Mouse (Mus musculus) macrophage (primary cell): ENCODE measurements around the gene Col8a2. TPM values are rescaled to one million over a fixed set of nuclear protein-coding genes. Genes with fewer than 3 reads are reported as not detected.

ENCODE experiments used
- H3K27ac ChIP-seq: fragments of 350-480 bp; formaldehyde crosslinking; 2 replicates; pipeline ENCODE4 v1.9.0; 2021
- H3K36me3 ChIP-seq: fragments of 350-480 bp; formaldehyde crosslinking; 2 replicates; pipeline ENCODE4 v1.9.0; 2021; ENCODE audit errors: inconsistent target
- H3K4me3 ChIP-seq: fragments of 350-480 bp; formaldehyde crosslinking; 2 replicates; pipeline ENCODE4 v1.9.0; 2021; ENCODE audit errors: inconsistent target
- H3K79me2 ChIP-seq: fragments of 350-480 bp; formaldehyde crosslinking; 2 replicates; pipeline ENCODE4 v1.9.0; 2021; ENCODE audit errors: inconsistent target
- WGBS: methylation state at CpG from one replicate; pipeline ENCODE4 v1.1.7; 2026; ENCODE audit warnings: inconsistent platforms; ENCODE audit not compliant: missing documents; 5-methylcytosine and 5-hydroxymethylcytosine counted together
- polyA plus RNA-seq: library from polyadenylated mRNA; stranded (reverse); fragments of 250-400 nt; gene quantifications from 3 replicates; pipeline ENCODE4 v1.2.4, GENCODE M21; 2018; ENCODE audit warnings: inconsistent platforms

The Col8a2 gene
- polyA plus RNA-seq, 1 experiment from 2014 or later = not detected

GRCm38 (mm10) chr4:126255113-126256001 is 31.2 kb upstream of the Col8a2 start:
- H3K79me2 ChIP-seq = peaks cover 68% of the 10 kb centered on the region
- under 1% methylated on average over 46 of the region's 50 CpGs for WGBS
- peak overlapping the region; percentile 75 for H3K4me3 ChIP-seq
- peak overlapping the region; percentile 77 for H3K27ac ChIP-seq
- no peaks in the 10 kb centered on the region for H3K36me3 ChIP-seq

GRCm38 (mm10) chr4:126256131-126256791 is 30.3 kb upstream of the Col8a2 start, which contains the start of gene Map7d1:
Gene Map7d1, minus strand, starts transcription at chr4:126256343.
- Histone ChIP-seq H3K27ac (peak within 1 kb of the TSS; percentile 99), H3K4me3 (peak within 1 kb of the TSS; percentile 75), H3K79me2 (peaks cover 59% of the 10 kb centered on the region), H3K36me3 (no peaks in the 10 kb centered on the region)
- WGBS = 0% methylated on average over 43 of the region's 59 CpGs

DNA sequence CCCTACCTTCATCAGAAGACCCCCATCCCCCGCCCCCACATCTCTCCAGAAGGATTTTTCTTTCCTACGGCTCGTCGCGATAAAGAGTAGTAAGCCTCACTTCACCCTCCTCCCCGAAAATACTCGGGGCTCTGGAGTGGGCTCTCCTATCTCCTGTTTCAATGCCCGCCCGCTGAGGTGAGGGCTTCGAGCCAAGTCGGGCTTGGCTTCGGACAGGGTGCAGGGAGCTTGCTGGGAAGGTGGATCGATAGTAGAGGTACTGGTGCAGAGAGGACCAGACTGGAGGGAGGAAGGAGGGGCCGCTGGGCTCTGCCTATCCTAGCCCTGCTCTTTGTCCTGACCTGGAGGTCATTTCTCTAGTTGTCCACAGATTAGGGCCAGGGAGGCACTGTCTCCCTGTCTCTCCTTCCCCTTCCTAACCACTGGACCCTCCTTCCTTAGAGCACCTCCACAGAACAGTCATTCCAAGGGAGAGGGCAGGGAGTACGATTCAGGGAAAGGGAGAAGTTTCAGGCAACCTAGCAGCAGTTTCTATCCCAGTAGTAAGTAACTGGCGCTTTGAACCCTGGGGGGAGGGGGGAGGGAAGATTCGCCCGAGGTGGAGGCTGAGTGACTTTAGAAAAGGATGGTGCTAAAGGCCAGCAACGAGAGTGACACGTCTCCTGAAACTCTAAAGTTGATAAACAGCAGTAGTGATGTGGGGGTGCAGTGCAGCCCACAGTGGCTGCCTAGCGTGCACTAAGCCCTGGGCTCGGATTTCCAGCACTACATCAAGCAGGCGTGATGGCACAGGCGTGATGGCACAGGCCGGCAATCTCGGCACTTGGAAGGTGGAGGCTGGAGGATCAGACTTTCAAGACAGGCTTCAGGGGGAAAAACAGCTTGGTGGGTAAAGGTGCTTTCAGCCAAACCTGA is 29.4 kb upstream of the Col8a2 start:
- 25% methylated on average over 26 of the region's 26 CpGs for WGBS
- Histone ChIP-seq H3K36me3 (no peaks in the 10 kb centered on the region), H3K79me2 (peaks cover 50% of the 10 kb centered on the region), H3K4me3 (peak overlapping the region; percentile 75), H3K27ac (peak overlapping the region; percentile 99)

DNA sequence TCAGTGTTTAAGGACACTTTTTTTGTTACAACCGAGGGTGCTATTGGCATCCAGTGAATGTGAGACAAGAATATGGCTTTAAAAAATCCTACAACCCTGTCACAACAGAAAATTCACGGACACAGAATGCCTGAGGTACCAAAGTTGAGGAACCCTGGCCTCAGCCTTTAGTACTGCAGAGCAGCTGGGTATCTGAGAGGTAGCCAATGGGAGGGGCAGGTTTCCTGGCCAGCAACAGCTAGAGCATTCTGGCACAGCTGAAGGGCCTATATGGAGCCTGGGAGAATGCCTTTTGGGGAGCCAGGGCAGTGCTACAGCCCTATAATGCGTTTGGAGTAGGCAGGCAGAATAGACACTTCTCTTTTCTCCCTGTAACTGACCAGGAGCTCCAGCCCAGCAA is 27.5 kb upstream of the Col8a2 start:
- no peak overlapping the region for H3K4me3 ChIP-seq
- peak overlapping the region; percentile 99 for H3K27ac ChIP-seq
- 25% methylated on average over 3 of the region's 3 CpGs for WGBS
- H3K79me2 ChIP-seq = peaks cover 50% of the 10 kb centered on the region
- H3K36me3 ChIP-seq = no peaks in the 10 kb centered on the region

GRCm38 (mm10) chr4:126259523-126260160 is 27.0 kb upstream of the Col8a2 start:
- Histone ChIP-seq H3K79me2 (peaks cover 50% of the 10 kb centered on the region), H3K4me3 (no peak overlapping the region; the same call in 1 of the 2 replicates), H3K36me3 (no peaks in the 10 kb centered on the region), H3K27ac (peak overlapping the region; percentile 99)
- WGBS = 2% methylated on average over 15 of the region's 15 CpGs

- WGBS = 4% methylated on average over 10 of the region's 10 CpGs
Measured at GRCm38 (mm10) chr4:126260520-126261201, 25.9 kb upstream of the Col8a2 start.

GRCm38 (mm10) chr4:126261266-126261665 is 25.3 kb upstream of the Col8a2 start:
- 65% methylated on average over 6 of the region's 6 CpGs for WGBS
- no peak overlapping the region for H3K4me3 ChIP-seq
- no peaks in the 10 kb centered on the region for H3K36me3 ChIP-seq
- H3K79me2 ChIP-seq = peaks cover 54% of the 10 kb centered on the region
- H3K27ac ChIP-seq = peak overlapping the region; percentile 99

More at GRCm38 (mm10) chr4:126260520-126261201, 25.9 kb upstream of the Col8a2 start:
- H3K27ac ChIP-seq = peak overlapping the region; percentile 99
- H3K79me2 ChIP-seq = peaks cover 50% of the 10 kb centered on the region
- peak overlapping the region; percentile 10; the same call in 1 of the 2 replicates for H3K4me3 ChIP-seq
- no peaks in the 10 kb centered on the region for H3K36me3 ChIP-seq

DNA sequence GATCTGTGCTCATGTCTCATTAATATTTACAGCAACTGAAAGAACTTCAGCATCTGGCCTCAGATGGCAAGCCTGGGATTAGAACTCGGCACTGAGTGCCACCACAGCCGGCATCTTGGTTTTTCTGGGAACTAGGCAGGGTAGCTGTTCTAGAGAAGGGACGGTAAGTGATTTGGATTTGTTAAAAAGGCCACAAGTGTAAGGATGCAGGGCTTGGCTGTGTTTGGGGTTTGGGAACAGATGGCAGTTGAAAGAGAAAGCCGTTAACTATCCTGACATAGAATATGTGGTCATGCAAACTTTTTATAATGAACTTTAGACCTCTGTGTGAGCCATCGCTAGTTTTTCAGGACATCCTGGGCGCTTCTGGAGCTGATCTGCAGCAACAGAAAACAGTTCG is 24.9 kb upstream of the Col8a2 start:
- peak overlapping the region; percentile 99 for H3K27ac ChIP-seq
- 43% methylated on average over 7 of the region's 7 CpGs for WGBS

DNA sequence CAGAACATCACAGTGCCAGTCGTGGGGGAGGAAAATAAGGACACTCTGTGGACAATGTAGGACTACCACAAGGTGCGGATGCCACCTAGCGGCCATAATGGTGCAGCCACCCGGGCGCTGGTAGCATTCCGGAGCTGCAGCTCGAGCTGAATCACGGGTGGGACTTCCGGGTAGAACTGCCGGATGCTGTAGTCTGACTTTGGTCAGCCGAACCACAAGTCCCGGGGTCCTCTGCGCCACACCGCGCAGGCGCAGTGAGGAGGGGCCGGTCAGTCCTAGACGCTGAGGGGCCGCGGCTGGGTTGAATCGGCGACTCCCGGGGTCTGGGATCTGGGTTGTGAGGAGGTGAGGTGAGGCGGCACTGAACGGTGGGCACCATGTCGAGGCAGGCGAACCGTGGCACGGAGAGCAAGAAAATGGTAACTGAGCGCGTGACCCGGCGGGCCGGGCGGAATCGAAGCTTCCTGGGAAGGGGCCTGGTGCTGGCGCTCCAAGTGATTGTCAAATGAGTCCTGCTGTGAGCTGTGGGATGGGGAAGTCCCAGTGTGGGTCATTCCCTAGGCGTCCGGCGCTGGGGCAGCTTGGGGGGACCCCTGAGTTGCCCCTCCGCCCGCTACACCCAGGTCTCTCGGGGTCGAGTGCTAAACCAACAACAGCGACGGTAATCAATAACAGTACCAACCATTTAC is 24.3 kb upstream of the Col8a2 start, which contains the start of gene Trappc3:
Gene Trappc3, plus strand, starts transcription at position 207 of the 689 bp plus-strand sequence.
- Histone ChIP-seq H3K4me3 (peak within 1 kb of the TSS; percentile 95), H3K36me3 (no peaks in the 10 kb centered on the region), H3K79me2 (peaks cover 56% of the 10 kb centered on the region), H3K27ac (peak within 1 kb of the TSS; percentile 99)
- WGBS = 1% methylated on average over 46 of the region's 46 CpGs

More for the DNA sequence above, 24.9 kb upstream of the Col8a2 start:
- Histone ChIP-seq H3K36me3 (no peaks in the 10 kb centered on the region), H3K4me3 (no peak overlapping the region), H3K79me2 (peaks cover 56% of the 10 kb centered on the region)

GRCm38 (mm10) chr4:126269292-126269691 is 17.3 kb upstream of the Col8a2 start:
- H3K36me3 ChIP-seq = peaks cover 27% of the 10 kb centered on the region
- H3K27ac ChIP-seq = no peak overlapping the region
- 88% methylated on average over 3 of the region's 3 CpGs for WGBS
- peaks cover 67% of the 10 kb centered on the region for H3K79me2 ChIP-seq
- H3K4me3 ChIP-seq = no peak overlapping the region

- WGBS = 94% methylated on average over 13 of the region's 13 CpGs
- Histone ChIP-seq H3K79me2 (peaks cover 23% of the 10 kb centered on the region; the same call in 1 of the 2 replicates), H3K36me3 (peaks cover 39% of the 10 kb centered on the region), H3K4me3 (no peak overlapping the region), H3K27ac (no peak overlapping the region)
Measured at GRCm38 (mm10) chr4:126273753-126274152, 12.8 kb upstream of the Col8a2 start.

- H3K36me3 ChIP-seq = peaks cover 39% of the 10 kb centered on the region
- H3K27ac ChIP-seq = no peak overlapping the region
- peaks cover 10% of the 10 kb centered on the region; the same call in 1 of the 2 replicates for H3K79me2 ChIP-seq
- 100% methylated on average over 4 of the region's 4 CpGs for WGBS
- no peak overlapping the region for H3K4me3 ChIP-seq
Measured at GRCm38 (mm10) chr4:126275081-126275480, 11.5 kb upstream of the Col8a2 start.
